Mouse (Mus musculus): ENCODE measurements around the gene Cldn1.

DNA sequence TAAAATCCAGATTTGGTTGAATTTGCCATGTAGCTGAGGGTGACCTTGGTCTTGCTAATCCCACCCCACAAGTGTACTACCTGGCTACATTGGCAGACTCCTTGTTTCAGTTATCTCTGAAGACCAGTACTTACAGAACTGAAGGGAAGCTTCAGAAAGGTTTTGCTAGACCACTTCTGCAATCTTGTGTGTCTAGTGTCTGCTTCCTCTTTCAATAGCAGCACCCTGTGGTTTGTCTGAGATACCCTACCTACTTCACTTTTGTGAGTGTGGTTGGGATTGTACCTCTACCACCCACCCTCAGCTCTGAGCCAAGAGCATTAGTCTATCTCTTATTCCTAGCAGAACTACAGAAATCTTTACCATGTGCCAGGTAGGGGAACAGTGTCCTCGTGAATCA, 22.8 kb downstream of the Cldn1 start:
- TF ChIP-seq POLR2A (IDR thresholded peaks at IDR 0.05; ENCODE audit: control insufficient read depth, extremely low read depth, insufficient read depth, low read length, poor library complexity) (no peak), CTCF (IDR thresholded peaks at IDR 0.05; ENCODE audit: borderline replicate concordance, control insufficient read depth, extremely low read depth, insufficient read depth, low read length, poor library complexity) (no peak)

Measured in thymus, adult 2 months (tissue).